Mouse (Mus musculus): ENCODE results near the gene Megf9.

- no peak for TF ChIP-seq CTCF (conservative IDR thresholded peaks at IDR 0.05; ENCODE audit: insufficient read depth, insufficient read length, low read depth, low read length)
- no peak for TF ChIP-seq POLR2A (IDR thresholded peaks at IDR 0.05; ENCODE audit: low read depth, low read length)
Observed at GRCm38 (mm10) chr4:70521506-70522292, 13.1 kb downstream of the Megf9 start.

All from kidney, adult 2 months (tissue).